Mouse (Mus musculus) heart, postnatal 0 days (tissue): ENCODE results near the gene Mast4.

ENCODE experiments used
- CTCF ChIP-seq: IDR thresholded peaks from 2 replicates; pipeline ENCODE4 v1.5.1; 2016; ENCODE audit warnings: antibody characterized with exemption, control low read depth, low read depth
- EP300 ChIP-seq: IDR thresholded peaks from 2 replicates; pipeline ENCODE4 v1.6.1; 2016; ENCODE audit warnings: antibody characterized with exemption, low read depth

DNA sequence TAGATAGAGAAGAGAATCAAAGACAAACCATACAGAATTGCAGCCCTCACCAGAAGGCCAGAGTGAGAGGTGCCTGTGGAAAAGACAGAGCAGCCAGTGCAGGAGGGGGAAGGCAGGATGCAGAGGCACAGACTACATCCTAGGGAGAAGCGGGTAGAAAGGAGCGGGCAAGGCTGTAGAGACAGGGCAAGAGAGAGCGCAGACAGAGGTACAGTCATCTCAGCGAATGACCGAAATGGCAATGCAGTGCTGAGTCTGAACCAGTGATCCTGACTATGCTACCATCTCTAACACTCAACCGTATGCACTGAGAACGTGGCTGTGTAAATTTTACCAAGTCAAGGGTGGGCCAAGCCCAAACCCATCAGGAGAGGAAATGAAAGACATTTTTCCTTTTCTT lies 102.1 kb downstream of the Mast4 start:
- TF ChIP-seq CTCF (no peak), EP300 (no peak)
